Mouse (Mus musculus): ENCODE results near the gene Txlng. TPM values are rescaled to one million over a fixed set of nuclear protein-coding genes. Genes with fewer than 3 reads are reported as not detected.
"Not testable (repeated sequence)": the region's sequence is repeated elsewhere in the genome, so short reads cannot be mapped to it uniquely, and the experiment has no call there.

Gene Txlng
- polyA plus RNA-seq, 1 experiment from 2014 or later, result 9.0 TPM

GRCm38 (mm10) chrX:162830313-162830712 lies 1.1 kb upstream of the Txlng start:
- H3K27me3 ChIP-seq; H3K4me1 ChIP-seq (replicated peaks); H3K4me2 ChIP-seq; H3K27ac ChIP-seq; H3K36me3 ChIP-seq; H3K9me3 ChIP-seq (replicated peaks); H3K9ac ChIP-seq; H3K4me3 ChIP-seq; ATAC-seq (replicated peaks; ENCODE audit: insufficient number of reproducible peaks, insufficient read depth, low FRiP score, low read depth): not testable (repeated sequence)
- 55% methylated on average over 2 of the region's 2 CpGs for WGBS

DNA sequence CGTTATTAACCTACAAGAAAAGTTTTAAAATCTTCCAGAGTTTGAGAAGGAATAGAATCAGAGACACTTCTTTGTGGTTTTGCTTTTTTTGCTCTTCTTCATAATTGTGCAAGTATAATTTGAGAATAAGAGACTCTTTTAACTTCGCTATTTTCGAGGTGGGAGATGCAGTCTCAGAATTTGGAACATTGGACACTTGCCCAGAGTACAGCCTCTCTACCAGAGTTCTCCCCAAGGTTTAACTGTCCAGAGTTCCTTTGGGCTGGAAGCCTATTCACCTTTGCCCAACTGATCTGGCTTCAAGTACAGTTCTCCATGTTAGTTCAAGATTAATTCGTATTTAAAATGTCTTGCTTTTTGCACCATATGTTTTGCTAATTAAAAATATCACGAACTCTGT lies 487 bp upstream of the Txlng start:
- H3K4me2 ChIP-seq, result peak overlapping the region; percentile 45
- no peaks in the 10 kb centered on the region for H3K36me3 ChIP-seq
- H3K9me3 ChIP-seq (replicated peaks), result no peaks in the 10 kb centered on the region
- H3K4me1 ChIP-seq (replicated peaks), result no peaks in the 10 kb centered on the region
- peak overlapping the region; percentile 47 for H3K27ac ChIP-seq
- 0 out of 2 replicates have a peak overlapping the region, but pooled peaks have one; percentile 7 for H3K9ac ChIP-seq
- no peak for ATAC-seq (replicated peaks; ENCODE audit: insufficient number of reproducible peaks, insufficient read depth, low FRiP score, low read depth)
- WGBS, result 28% methylated on average over 5 of the region's 5 CpGs
- peak overlapping the region; percentile 70 for H3K4me3 ChIP-seq
- H3K27me3 ChIP-seq, result no peaks in the 10 kb centered on the region

- WGBS, result 11% methylated on average over 17 of the region's 20 CpGs
- Histone ChIP-seq H3K36me3 (no peaks in the 10 kb centered on the region), H3K4me1 (replicated peaks) (no peaks in the 10 kb centered on the region), H3K4me3 (peak overlapping the region; percentile 70), H3K9me3 (replicated peaks) (no peaks in the 10 kb centered on the region), H3K4me2 (peak overlapping the region; percentile 87), H3K27ac (peak overlapping the region; percentile 38; the same call in 1 of the 2 replicates), H3K27me3 (no peaks in the 10 kb centered on the region), H3K9ac (peak overlapping the region; percentile 62)
- no peak for ATAC-seq (replicated peaks; ENCODE audit: insufficient number of reproducible peaks, insufficient read depth, low FRiP score, low read depth)
Measured at GRCm38 (mm10) chrX:162828783-162829182, 471 bp downstream of the Txlng start.

- Histone ChIP-seq H3K9ac (peak overlapping the region; percentile 62; the same call in 1 of the 2 replicates), H3K4me2 (peak overlapping the region; percentile 87), H3K27ac (no peak overlapping the region), H3K9me3 (replicated peaks) (no peaks in the 10 kb centered on the region), H3K36me3 (no peaks in the 10 kb centered on the region), H3K27me3 (no peaks in the 10 kb centered on the region), H3K4me1 (replicated peaks) (no peaks in the 10 kb centered on the region), H3K4me3 (peak overlapping the region; percentile 70)
- WGBS, result 44% methylated on average over 6 of the region's 6 CpGs
- ATAC-seq (replicated peaks; ENCODE audit: insufficient number of reproducible peaks, insufficient read depth, low FRiP score, low read depth), result no peak
Measured at GRCm38 (mm10) chrX:162828016-162828415, 1.2 kb downstream of the Txlng start.

GRCm38 (mm10) chrX:162800371-162800770 lies 28.9 kb downstream of the Txlng start:
- H3K9ac ChIP-seq, result no peak overlapping the region
- no peaks in the 10 kb centered on the region for H3K27me3 ChIP-seq
- no peak overlapping the region for H3K4me3 ChIP-seq
- no peaks in the 10 kb centered on the region; the same call in 1 of the 2 replicates for H3K36me3 ChIP-seq
- no peak overlapping the region for H3K27ac ChIP-seq
- H3K4me1 ChIP-seq (replicated peaks), result no peaks in the 10 kb centered on the region
- ATAC-seq (replicated peaks; ENCODE audit: insufficient number of reproducible peaks, insufficient read depth, low FRiP score, low read depth), result no peak
- H3K9me3 ChIP-seq (replicated peaks), result no peaks in the 10 kb centered on the region
- H3K4me2 ChIP-seq, result no peak overlapping the region

DNA sequence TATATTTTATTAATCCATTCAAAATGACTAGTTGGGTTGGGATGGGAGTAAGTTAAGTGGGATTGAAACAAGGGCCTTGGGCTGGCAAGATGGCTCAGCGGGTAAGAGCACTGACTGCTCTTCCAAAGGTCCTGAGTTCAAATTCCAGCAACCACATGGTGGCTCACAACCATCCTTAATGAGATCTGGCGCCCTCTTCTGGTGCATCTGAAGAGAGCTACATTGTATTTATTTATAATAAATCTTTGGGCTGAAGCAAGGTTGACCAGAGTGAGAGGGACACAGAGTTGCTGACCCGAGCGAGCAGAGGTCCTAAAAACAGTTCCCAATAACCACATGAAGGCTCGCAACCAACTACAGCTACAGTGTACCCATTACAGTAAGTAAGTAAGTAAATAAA lies 37.9 kb downstream of the Txlng start:
- not testable (repeated sequence) for H3K4me2 ChIP-seq; H3K27me3 ChIP-seq; ATAC-seq (replicated peaks; ENCODE audit: insufficient number of reproducible peaks, insufficient read depth, low FRiP score, low read depth); H3K4me3 ChIP-seq; H3K9me3 ChIP-seq (replicated peaks); H3K4me1 ChIP-seq (replicated peaks); H3K9ac ChIP-seq; H3K27ac ChIP-seq; H3K36me3 ChIP-seq
- 83% methylated on average over 5 of the region's 5 CpGs for WGBS

- H3K4me2 ChIP-seq, result no peak overlapping the region
- WGBS, result 65% methylated on average over 1 of the region's 1 CpGs
- no peaks in the 10 kb centered on the region for H3K9me3 ChIP-seq (replicated peaks)
- H3K27ac ChIP-seq, result no peak overlapping the region
- peaks cover 2% of the 10 kb centered on the region; the same call in 1 of the 2 replicates for H3K36me3 ChIP-seq
- no peaks in the 10 kb centered on the region for H3K4me1 ChIP-seq (replicated peaks)
- ATAC-seq (replicated peaks; ENCODE audit: insufficient number of reproducible peaks, insufficient read depth, low FRiP score, low read depth), result no peak
- no peak overlapping the region for H3K4me3 ChIP-seq
- H3K9ac ChIP-seq, result no peak overlapping the region
- H3K27me3 ChIP-seq, result no peaks in the 10 kb centered on the region
Measured at GRCm38 (mm10) chrX:162788372-162788771, 40.9 kb downstream of the Txlng start.

GRCm38 (mm10) chrX:162770726-162771125 lies 58.5 kb downstream of the Txlng start:
- Histone ChIP-seq H3K4me3 (no peak overlapping the region), H3K27ac (no peak overlapping the region), H3K27me3 (no peaks in the 10 kb centered on the region), H3K36me3 (peaks cover 21% of the 10 kb centered on the region; the same call in 1 of the 2 replicates), H3K4me1 (replicated peaks) (no peaks in the 10 kb centered on the region), H3K4me2 (no peak overlapping the region), H3K9me3 (replicated peaks) (no peaks in the 10 kb centered on the region), H3K9ac (no peak overlapping the region)
- 73% methylated on average over 1 of the region's 1 CpGs for WGBS
- no peak for ATAC-seq (replicated peaks; ENCODE audit: insufficient number of reproducible peaks, insufficient read depth, low FRiP score, low read depth)

DNA sequence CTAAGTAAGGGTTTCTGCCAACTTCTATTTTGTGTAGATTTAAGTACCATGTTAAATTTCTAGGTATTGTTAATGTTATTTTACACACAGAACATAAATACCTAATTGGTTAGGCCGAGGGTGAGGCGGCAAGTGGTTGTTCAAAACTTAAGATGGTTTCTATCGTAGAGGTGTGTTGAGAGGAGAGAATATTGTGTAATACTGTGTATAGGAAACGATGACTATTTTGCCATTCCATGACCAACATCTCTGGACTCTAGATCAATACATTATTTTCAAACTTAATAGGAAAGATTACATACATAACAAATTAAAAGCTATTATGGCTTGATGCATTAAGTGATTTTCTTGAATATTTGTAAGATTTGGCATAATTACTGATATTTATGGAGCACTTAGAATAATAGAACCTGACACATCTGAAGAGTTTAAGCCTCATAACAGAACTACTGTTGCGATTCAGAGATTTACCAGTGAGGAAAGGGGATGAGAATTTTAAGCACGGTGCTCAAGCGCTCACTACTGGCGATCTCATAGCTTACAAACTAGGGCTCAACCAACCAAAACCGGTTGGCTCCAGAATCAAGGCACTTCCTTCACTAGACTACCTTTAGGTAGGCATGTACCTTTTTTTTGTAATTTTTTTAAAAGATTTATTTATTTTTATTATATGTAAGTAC lies 67.4 kb downstream of the Txlng start:
- Histone ChIP-seq H3K9me3 (replicated peaks) (no peaks in the 10 kb centered on the region), H3K9ac (peak overlapping the region; percentile 86; the same call in 1 of the 2 replicates), H3K27ac (0 out of 2 replicates have a peak overlapping the region, but pooled peaks have one; percentile 98), H3K27me3 (no peaks in the 10 kb centered on the region), H3K4me3 (peak overlapping the region; percentile 78), H3K4me1 (replicated peaks) (peaks cover 9% of the 10 kb centered on the region), H3K4me2 (peak overlapping the region; percentile 58), H3K36me3 (no peaks in the 10 kb centered on the region)
- WGBS, result 31% methylated on average over 9 of the region's 9 CpGs
- ATAC-seq (replicated peaks; ENCODE audit: insufficient number of reproducible peaks, insufficient read depth, low FRiP score, low read depth), result no peak

DNA sequence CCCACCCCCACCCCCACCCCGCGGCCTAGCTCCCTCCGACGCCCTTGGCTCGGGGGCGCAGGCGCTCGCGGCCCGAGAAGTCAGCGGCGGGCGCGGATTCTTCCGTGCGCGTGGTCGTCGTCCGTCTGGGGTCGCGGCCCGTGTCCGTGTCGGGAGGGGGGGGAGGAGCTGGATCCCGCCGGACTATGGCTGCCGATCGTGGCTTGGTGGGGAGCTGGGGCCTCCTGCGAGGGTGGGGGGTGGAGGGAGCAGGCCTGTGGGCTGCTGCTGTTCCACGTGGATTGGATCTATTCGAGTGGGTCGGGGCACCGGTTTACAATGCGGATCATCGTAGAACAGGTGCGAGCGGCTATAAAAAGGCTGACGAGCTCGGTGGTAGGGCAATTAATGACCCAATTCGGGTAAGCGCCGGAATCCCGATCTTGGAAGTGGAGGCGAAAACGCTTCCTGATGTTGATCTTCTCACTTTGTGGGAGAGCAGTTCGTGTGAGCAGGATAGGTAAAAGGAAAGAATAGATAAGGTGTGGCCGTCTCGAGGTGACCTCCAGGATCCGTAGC lies 68.2 kb downstream of the Txlng start:
- Histone ChIP-seq H3K36me3 (no peaks in the 10 kb centered on the region), H3K4me3 (peak overlapping the region; percentile 78), H3K9ac (peak overlapping the region; percentile 86), H3K4me2 (peak overlapping the region; percentile 58), H3K4me1 (replicated peaks) (peaks cover 9% of the 10 kb centered on the region), H3K9me3 (replicated peaks) (no peaks in the 10 kb centered on the region), H3K27me3 (no peaks in the 10 kb centered on the region), H3K27ac (peak overlapping the region; percentile 98)
- ATAC-seq (replicated peaks; ENCODE audit: insufficient number of reproducible peaks, insufficient read depth, low FRiP score, low read depth), result peak; percentile 9; the same call in 1 of the 2 replicates
- WGBS, result 15% methylated on average over 40 of the region's 50 CpGs

- Histone ChIP-seq H3K4me1 (replicated peaks) (peaks cover 9% of the 10 kb centered on the region), H3K4me3 (peak within 1 kb of the TSS; percentile 78), H3K9me3 (replicated peaks) (no peaks in the 10 kb centered on the region), H3K9ac (peak within 1 kb of the TSS; percentile 86), H3K27ac (peak within 1 kb of the TSS; percentile 98), H3K4me2 (peak within 1 kb of the TSS; percentile 58), H3K36me3 (no peaks in the 10 kb centered on the region), H3K27me3 (no peaks in the 10 kb centered on the region)
- peak; percentile 96 for ATAC-seq (replicated peaks; ENCODE audit: insufficient number of reproducible peaks, insufficient read depth, low FRiP score, low read depth)
- 15% methylated on average over 79 of the region's 100 CpGs for WGBS
Measured at GRCm38 (mm10) chrX:162760115-162760942, 68.9 kb downstream of the Txlng start, which contains the start of gene Rbbp7. Rbbp7 (plus strand) TSS chrX:162760402.
